Mouse (Mus musculus) midbrain, embryonic 13.5 days (tissue): Measurements from ENCODE around the gene Pilra. TPM values are rescaled to one million over a fixed set of nuclear protein-coding genes. Genes with fewer than 3 reads are reported as not detected.

Source experiments
- ATAC-seq: fragments of 200-750 bp; cut with Nextera tagmentation; 2 replicates; pipeline ENCODE4 v1.8.0; 2017; ENCODE audit warnings: mild to moderate bottlenecking, moderate TSS enrichment, moderate library complexity
- H3K27ac ChIP-seq: fragments of 300-500 bp; sonication (generic); 2 replicates; pipeline ENCODE4 v1.5.1; 2015; ENCODE audit warnings: inconsistent platforms, mild to moderate bottlenecking, moderate library complexity
- H3K27me3 ChIP-seq: fragments of 300-500 bp; sonication (generic); 2 replicates; pipeline ENCODE4 v1.6.1; 2015; ENCODE audit warnings: mild to moderate bottlenecking, inconsistent platforms
- H3K36me3 ChIP-seq: fragments of 300-500 bp; sonication (generic); 2 replicates; pipeline ENCODE4 v1.6.1; 2015; ENCODE audit warnings: mild to moderate bottlenecking, inconsistent platforms
- H3K4me1 ChIP-seq: fragments of 300-500 bp; sonication (generic); replicated peaks from 2 replicates; pipeline ENCODE4 v1.6.1; 2015; ENCODE audit warnings: inconsistent platforms
- H3K4me2 ChIP-seq: fragments of 300-500 bp; sonication (generic); replicated peaks from 2 replicates; pipeline ENCODE4 v1.6.1; 2015; ENCODE audit warnings: moderate library complexity, mild to moderate bottlenecking, inconsistent platforms
- H3K4me3 ChIP-seq: fragments of 300-500 bp; sonication (generic); replicated peaks from 2 replicates; pipeline ENCODE4 v1.5.1; 2015; ENCODE audit warnings: mild to moderate bottlenecking, inconsistent platforms
- H3K9ac ChIP-seq: fragments of 300-500 bp; sonication (generic); replicated peaks from 2 replicates; pipeline ENCODE4 v1.6.1; 2015; ENCODE audit warnings: mild to moderate bottlenecking, inconsistent platforms
- H3K9me3 ChIP-seq: fragments of 300-500 bp; sonication (generic); 2 replicates; pipeline ENCODE4 v1.6.1; 2016; ENCODE audit warnings: mild to moderate bottlenecking, inconsistent platforms
- WGBS: fragments of 180-500 bp; shearing (Covaris S2); methylation state at CpG from one replicate; pipeline ENCODE4 v1.1.7; 2015; 5-methylcytosine and 5-hydroxymethylcytosine counted together
- polyA plus RNA-seq: library from polyadenylated mRNA; unstranded; fragments of >200 nt; fragmentation: Nextera tagmentation; extraction: Ambion mirVana; gene quantifications from 2 replicates; pipeline ENCODE4 v1.2.1, GENCODE M21; 2015

Pilra gene
- polyA plus RNA-seq, 1 experiment from 2014 or later: 0.42 TPM

DNA sequence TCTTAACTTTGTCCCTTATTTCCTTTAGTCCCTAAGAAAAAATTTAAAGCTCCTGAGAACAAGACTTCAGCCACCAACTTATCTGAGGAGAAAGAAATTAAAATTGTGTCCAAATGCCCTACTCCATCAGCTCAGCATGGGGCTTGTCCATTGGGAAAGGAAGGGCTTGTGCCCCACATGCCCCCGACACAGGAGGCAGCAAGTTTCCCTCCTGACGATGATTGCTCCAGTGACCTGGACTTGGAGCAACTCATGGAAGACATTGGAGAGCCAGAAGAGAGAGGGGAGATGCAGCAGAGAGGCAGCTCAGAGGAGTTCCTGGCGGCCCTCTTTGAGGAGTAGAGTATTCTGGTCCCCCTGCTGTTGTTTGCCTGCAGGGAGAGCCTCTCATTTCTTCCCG is 14.0 kb downstream of the Pilra start:
- no peak overlapping the region for H3K9ac ChIP-seq
- no peaks in the 10 kb centered on the region for H3K4me1 ChIP-seq
- H3K36me3 ChIP-seq: no peaks in the 10 kb centered on the region
- no peak for ATAC-seq
- no peak overlapping the region for H3K27ac ChIP-seq
- no peaks in the 10 kb centered on the region for H3K9me3 ChIP-seq
- no peak overlapping the region for H3K4me3 ChIP-seq
- no peaks in the 10 kb centered on the region for H3K27me3 ChIP-seq
- H3K4me2 ChIP-seq: no peak overlapping the region
- WGBS: 76% methylated on average over 4 of the region's 4 CpGs

DNA sequence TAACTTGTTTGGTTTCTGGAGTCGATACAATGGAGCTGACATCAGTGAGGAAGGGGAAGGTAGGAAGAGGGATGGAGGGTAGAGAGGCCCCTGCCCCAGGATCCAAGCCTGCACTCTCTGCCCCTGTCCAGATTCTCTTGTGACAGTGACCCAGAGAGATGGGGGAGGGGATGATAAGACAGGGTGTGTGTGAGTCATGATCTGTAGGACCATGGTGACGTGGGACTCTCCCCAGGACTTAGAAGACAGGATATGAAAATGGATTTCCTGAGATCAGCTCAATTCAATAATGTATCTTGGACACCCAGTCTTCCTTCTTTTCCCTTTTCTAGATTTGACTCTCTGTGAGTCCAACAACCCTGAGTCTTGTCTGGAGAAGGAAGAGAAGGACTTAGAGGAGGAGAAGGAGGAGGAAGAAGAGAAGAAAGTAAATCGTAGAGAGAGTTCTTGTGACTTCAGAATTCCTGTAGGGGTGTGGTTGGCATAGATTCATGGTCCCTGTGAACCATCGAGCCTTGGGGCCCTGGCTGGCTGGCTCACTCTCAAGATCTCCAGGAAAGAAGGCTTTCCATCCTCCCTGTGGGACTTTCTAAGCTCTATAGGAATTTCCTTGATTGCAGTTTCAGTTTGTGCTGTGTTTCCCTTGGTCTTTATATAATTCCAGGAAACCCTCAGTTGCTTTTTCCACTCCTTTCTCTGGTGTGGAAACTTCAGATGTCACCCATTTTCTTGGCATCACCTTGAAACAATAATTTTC is 18.4 kb downstream of the Pilra start:
- no peak overlapping the region for H3K4me2 ChIP-seq
- H3K4me1 ChIP-seq: no peaks in the 10 kb centered on the region
- 69% methylated on average over 4 of the region's 4 CpGs for WGBS
- no peak overlapping the region for H3K4me3 ChIP-seq
- no peaks in the 10 kb centered on the region for H3K9me3 ChIP-seq
- no peaks in the 10 kb centered on the region for H3K27me3 ChIP-seq
- H3K9ac ChIP-seq: no peak overlapping the region
- no peaks in the 10 kb centered on the region for H3K36me3 ChIP-seq
- H3K27ac ChIP-seq: no peak overlapping the region
- ATAC-seq: no peak

DNA sequence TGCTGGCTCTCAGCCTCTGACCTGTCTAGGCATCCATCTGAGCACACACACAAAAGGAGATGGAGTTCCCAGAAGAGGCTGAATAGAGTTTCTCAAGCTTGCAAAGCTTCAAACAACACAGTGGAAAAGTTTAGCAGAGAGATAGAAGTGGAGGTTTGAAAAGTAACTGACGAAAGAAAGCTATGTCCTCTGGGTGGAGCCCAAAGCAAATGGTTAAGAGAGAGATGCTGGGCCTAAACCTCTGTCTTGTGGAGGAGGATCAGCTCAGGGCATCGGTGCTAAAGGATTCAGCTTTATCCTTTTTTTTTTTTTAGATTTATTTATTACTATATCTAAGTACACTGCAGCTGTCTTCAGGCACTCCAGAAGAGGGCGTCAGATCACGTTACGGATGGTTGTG is 27.8 kb downstream of the Pilra start:
- no peaks in the 10 kb centered on the region for H3K36me3 ChIP-seq
- no peaks in the 10 kb centered on the region for H3K27me3 ChIP-seq
- WGBS: 82% methylated on average over 5 of the region's 5 CpGs
- H3K27ac ChIP-seq: no peak overlapping the region
- no peak overlapping the region for H3K4me2 ChIP-seq
- no peak overlapping the region for H3K4me3 ChIP-seq
- no peak overlapping the region for H3K9ac ChIP-seq
- H3K4me1 ChIP-seq: no peaks in the 10 kb centered on the region
- H3K9me3 ChIP-seq: no peaks in the 10 kb centered on the region
- ATAC-seq: no peak

DNA sequence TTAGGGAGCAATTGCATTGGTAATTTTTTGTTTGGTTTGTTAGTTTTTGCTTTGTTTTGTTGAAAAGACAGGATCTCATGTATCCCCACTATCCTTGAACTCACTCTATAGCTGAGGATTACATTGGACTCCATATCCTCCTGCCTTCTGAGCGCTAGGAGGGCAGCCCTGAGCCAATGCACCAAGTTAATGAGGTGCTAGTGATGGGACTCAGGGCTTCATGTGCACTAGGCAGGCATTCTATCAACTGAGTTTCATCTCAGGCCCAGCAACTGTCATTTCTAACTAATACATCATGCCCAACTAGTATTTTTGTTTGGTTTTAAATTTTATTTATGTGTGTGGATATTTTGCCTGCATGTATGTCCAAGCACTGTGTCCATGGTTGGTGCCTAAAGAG is 29.9 kb downstream of the Pilra start:
- ATAC-seq: no peak
- Histone ChIP-seq H3K9ac (no peak overlapping the region), H3K9me3 (no peaks in the 10 kb centered on the region), H3K4me2 (no peak overlapping the region), H3K36me3 (no peaks in the 10 kb centered on the region), H3K27ac (no peak overlapping the region), H3K4me3 (no peak overlapping the region), H3K27me3 (no peaks in the 10 kb centered on the region), H3K4me1 (no peaks in the 10 kb centered on the region)
- 78% methylated on average over 1 of the region's 1 CpGs for WGBS

GRCm38 (mm10) chr5:137800917-137801316 is 35.2 kb downstream of the Pilra start:
- H3K4me3 ChIP-seq: no peak overlapping the region
- H3K27ac ChIP-seq: no peak overlapping the region
- no peaks in the 10 kb centered on the region for H3K36me3 ChIP-seq
- no peak overlapping the region for H3K9ac ChIP-seq
- H3K4me2 ChIP-seq: no peak overlapping the region
- no peak for ATAC-seq
- H3K27me3 ChIP-seq: no peaks in the 10 kb centered on the region
- no peaks in the 10 kb centered on the region for H3K4me1 ChIP-seq
- H3K9me3 ChIP-seq: no peaks in the 10 kb centered on the region
- WGBS: 87% methylated on average over 3 of the region's 3 CpGs

DNA sequence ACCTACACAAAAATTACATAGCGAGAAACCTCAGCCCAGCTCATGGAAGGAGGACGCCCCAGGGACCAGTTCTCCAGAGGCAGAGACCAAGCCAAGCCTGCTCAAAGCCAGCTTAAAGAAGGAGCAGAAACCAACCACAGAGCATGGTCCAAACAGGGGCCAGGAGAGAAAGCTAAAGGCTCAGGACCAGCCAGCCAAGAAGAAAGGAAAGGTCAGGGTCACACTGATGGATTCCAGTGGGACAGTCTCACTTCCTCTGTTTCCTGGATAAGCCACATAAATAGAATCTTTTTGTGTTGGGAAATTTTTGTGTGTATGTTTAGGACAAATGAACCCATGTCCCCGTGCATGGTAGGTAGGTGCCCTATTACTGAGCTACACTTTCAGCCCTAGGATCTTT is 39.5 kb downstream of the Pilra start:
- Histone ChIP-seq H3K4me3 (no peak overlapping the region), H3K4me2 (no peak overlapping the region), H3K9ac (no peak overlapping the region), H3K27ac (no peak overlapping the region), H3K36me3 (no peaks in the 10 kb centered on the region), H3K9me3 (no peaks in the 10 kb centered on the region), H3K4me1 (no peaks in the 10 kb centered on the region), H3K27me3 (no peaks in the 10 kb centered on the region)
- no peak for ATAC-seq
- WGBS: 79% methylated on average over 3 of the region's 3 CpGs

GRCm38 (mm10) chr5:137791553-137791952 is 44.5 kb downstream of the Pilra start:
- Histone ChIP-seq H3K4me1 (peaks cover 6% of the 10 kb centered on the region; the same call in 1 of the 2 replicates), H3K27ac (no peak overlapping the region), H3K36me3 (no peaks in the 10 kb centered on the region), H3K27me3 (peaks cover 12% of the 10 kb centered on the region), H3K9ac (no peak overlapping the region), H3K4me3 (no peak overlapping the region), H3K4me2 (no peak overlapping the region), H3K9me3 (no peaks in the 10 kb centered on the region)
- no peak for ATAC-seq

GRCm38 (mm10) chr5:137788946-137789531 is 47.0 kb downstream of the Pilra start:
- Histone ChIP-seq H3K27ac (no peak overlapping the region), H3K9me3 (no peaks in the 10 kb centered on the region), H3K9ac (no peak overlapping the region), H3K4me1 (peaks cover 20% of the 10 kb centered on the region), H3K4me3 (no peak overlapping the region), H3K4me2 (no peak overlapping the region), H3K36me3 (peaks cover 8% of the 10 kb centered on the region), H3K27me3 (peaks cover 12% of the 10 kb centered on the region)
- ATAC-seq: no peak
- 94% methylated on average over 2 of the region's 2 CpGs for WGBS

GRCm38 (mm10) chr5:137788171-137788570 is 47.9 kb downstream of the Pilra start:
- no peak for ATAC-seq

GRCm38 (mm10) chr5:137787151-137787928 is 48.7 kb downstream of the Pilra start, which contains the start of the genes Mepce and Zcwpw1:
Gene Mepce, minus strand, starts transcription at chr5:137787655.
Gene Zcwpw1, plus strand, starts transcription at chr5:137787798.
- Histone ChIP-seq H3K4me2 (peak within 1 kb of the TSS; percentile 98), H3K9me3 (no peaks in the 10 kb centered on the region), H3K9ac (peak within 1 kb of the TSS; percentile 98), H3K27me3 (peaks cover 12% of the 10 kb centered on the region), H3K4me3 (peak within 1 kb of the TSS; percentile 84), H3K27ac (peak within 1 kb of the TSS; percentile 98), H3K4me1 (peaks cover 36% of the 10 kb centered on the region), H3K36me3 (peaks cover 25% of the 10 kb centered on the region)
- ATAC-seq: peak; percentile 76
- WGBS: under 1% methylated on average over 48 of the region's 48 CpGs

More at GRCm38 (mm10) chr5:137788171-137788570, 47.9 kb downstream of the Pilra start:
- H3K27me3 ChIP-seq: peaks cover 12% of the 10 kb centered on the region
- H3K36me3 ChIP-seq: peaks cover 16% of the 10 kb centered on the region
- H3K4me2 ChIP-seq: peak overlapping the region; percentile 98
- H3K4me3 ChIP-seq: peak overlapping the region; percentile 84
- no peak overlapping the region for H3K9ac ChIP-seq
- WGBS: 75% methylated on average over 24 of the region's 24 CpGs
- no peak overlapping the region for H3K27ac ChIP-seq
- no peaks in the 10 kb centered on the region for H3K9me3 ChIP-seq
- H3K4me1 ChIP-seq: peaks cover 28% of the 10 kb centered on the region

- under 1% methylated on average over 77 of the region's 79 CpGs for WGBS
- Histone ChIP-seq H3K9ac (peak overlapping the region; percentile 98), H3K36me3 (peaks cover 35% of the 10 kb centered on the region), H3K4me1 (peaks cover 47% of the 10 kb centered on the region), H3K4me2 (peak overlapping the region; percentile 98), H3K27ac (peak overlapping the region; percentile 98), H3K27me3 (peaks cover 12% of the 10 kb centered on the region), H3K4me3 (peak overlapping the region; percentile 84), H3K9me3 (no peaks in the 10 kb centered on the region)
- ATAC-seq: peak; percentile 81
Observed at GRCm38 (mm10) chr5:137786109-137786942, 49.8 kb downstream of the Pilra start.
